Mouse (Mus musculus) R1 (cell line): ENCODE results near the gene Lingo3.

Experiments
- DNase-seq: peaks from one replicate; pipeline ENCODE4 v3.0.0-alpha.2; 2018; ENCODE audit warnings: low read depth, low spot score

Lingo3 gene

DNA sequence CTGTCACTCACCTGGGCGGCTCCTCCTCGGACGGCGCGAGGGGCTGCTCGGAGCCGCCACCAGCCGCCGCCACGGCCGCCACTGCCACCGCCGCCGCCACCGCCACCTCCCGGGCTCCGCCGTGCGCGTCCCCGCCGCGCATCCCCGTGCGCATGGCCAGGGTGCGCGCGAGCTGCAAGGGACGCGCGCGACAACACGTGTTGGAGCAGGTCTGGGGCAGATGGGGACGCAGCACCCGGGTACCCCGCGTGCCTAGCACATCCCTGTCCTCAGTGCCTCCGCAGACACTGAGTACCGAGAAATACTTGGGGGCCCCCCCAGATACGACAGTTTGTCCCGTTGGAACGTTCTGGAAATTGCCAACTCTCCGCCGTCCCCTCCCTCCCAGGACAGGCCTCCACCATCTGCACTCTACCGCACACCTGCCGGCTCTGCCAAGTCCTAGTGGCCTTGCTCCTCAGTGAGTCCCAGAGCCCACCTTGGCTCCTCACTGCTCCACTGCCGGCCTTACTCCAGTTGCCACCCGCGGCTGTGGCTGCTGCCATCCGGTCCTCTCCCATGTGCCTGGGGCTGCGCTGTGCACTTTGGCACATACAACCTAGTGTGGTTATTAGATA is at the start of gene Lingo3:
TSS of gene Lingo3 (minus strand) at position 109 of the 617 bp plus-strand sequence.
- DNase-seq, result peak; percentile 42

DNA sequence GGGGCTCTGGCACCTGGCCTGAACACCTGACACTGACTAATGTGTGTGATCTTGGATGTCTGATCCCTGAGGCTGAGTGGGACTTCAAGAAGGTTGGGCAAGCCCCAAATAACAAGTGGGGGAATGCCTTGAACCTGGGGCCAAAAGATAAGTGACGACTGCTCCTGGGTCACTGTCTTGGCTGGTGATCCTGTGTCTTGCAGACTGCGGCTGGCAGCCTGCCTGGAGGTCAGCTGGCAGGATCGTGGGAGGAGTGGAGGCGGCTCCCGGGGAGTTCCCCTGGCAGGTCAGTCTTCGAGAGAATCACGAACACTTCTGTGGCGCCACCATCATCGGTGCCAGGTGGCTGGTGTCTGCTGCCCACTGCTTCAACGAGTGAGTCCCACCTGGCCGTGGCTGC is 43.3 kb upstream of the Lingo3 start:
- no peak for DNase-seq

DNA sequence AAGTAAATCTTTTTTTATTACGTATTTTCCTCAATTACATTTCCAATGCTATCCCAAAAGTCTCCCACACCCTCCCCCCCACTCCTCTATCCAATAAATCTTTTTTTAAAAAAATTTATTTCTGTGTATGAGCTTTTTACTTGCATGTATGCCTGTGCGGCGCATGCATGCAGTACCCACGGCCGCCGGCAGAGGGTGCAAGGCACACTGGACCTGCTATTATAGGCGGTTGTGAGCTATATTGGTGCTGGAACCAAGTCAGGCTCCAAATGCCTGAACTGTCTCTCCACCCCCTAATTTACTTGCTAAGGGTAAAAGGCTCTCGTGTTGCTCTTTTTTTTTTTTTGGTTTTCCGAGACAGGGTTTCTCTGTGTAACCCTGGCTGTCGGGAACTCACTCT is 37.5 kb upstream of the Lingo3 start:
- peak; percentile 78 for DNase-seq

DNA sequence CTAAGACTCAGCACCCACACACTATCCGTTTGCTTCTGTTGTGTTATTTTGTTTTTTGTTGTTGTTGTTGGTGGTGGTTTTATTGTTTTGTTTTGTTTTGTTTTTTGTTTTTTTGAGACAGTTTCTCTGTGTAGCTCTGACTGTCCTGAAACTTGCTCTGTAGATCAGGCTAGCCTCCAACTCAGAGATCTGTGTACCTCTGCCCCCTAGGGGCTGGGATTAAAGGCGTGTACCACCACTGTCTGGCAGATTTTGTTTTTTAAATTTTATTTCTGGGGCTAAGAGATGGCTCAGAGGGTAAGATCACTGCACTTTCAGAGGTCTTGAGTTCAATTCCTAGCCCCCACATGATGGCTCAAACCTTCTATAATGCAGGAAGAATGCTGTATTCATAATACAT is 37.1 kb upstream of the Lingo3 start:
- peak; percentile 55 for DNase-seq

DNA sequence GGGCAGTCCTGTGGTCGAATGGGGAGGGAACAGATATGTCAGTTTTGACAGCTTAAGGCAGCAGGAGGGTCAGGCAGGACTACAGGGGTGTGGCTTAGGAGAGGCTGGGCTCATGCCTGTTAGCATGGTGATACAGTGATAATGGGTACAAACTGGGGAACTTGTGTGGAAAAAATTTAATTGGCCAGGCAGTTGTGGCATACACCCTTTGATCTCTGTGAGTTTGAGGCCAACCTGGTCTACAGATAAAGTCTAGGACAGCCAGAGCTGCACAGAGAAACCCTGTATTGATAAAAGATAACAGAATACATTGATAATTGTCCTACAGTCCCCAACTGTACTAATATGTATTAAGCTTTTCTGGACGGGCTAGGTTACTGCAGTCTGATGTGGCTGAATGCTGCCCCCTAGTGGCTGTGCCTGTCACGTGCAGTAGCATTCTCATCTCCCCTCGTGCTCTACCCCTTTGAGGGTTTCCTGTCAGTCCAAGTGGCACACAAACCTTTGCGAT is 36.3 kb upstream of the Lingo3 start:
- DNase-seq, result peak; percentile 85

DNA sequence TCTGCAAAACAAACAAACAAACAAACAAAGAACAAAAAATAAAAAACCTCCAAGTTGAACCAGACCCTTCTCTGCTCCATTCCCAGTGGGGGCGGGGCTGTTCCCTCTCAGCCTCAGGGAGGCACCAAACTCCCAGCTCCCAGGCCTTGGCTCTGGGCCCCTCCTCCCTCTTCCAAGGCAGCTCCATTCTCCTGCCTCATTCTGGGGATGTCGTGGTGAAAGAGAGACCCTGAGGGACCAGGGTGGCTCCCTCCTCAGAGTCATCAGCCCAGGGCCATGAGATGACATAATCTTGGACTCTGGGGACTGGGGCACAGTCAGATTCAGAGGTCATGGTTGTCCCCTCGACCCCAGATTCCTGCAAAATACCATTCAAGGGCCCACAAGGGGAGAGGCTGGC is 32.8 kb upstream of the Lingo3 start:
- no peak for DNase-seq

DNA sequence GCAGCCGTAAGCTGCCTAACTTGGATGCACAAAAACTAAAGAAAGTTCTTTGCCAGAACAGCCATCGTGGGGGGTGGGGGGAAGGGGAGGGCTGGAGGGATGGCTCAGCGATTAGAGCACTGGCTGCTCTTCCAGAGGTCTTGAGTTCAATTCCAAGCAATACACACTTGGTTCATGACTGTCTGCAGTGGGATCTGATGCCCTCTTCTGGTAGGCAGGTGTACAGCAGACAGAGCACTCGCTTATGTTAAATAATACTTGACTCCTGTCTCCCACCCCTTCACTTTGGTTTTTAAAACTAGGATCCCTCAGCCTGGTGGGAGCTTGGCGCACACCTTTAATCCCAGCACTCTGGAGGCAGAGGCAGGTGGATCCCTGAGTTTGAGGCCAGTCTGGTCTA is 32.2 kb upstream of the Lingo3 start:
- peak; percentile 76 for DNase-seq

DNA sequence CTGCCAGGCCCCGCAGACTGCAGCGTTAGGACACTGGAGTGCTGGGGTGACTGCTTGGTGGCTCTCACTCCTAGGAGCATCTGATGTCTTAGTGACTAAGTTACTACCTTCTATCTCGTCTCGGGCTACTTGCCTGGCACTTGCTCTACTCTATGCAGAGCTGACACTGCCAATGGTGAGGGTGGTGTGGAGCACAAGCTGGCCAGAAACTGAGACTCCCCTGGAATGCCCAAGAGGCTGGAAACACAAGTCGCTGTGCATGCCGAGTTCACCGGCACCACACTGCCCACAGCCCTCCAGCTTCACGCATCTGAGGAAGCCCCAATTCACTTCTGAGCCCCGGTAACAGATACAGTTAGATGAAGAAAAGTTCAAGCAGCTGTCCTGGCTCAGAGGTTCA is 30.2 kb upstream of the Lingo3 start:
- no peak for DNase-seq

DNA sequence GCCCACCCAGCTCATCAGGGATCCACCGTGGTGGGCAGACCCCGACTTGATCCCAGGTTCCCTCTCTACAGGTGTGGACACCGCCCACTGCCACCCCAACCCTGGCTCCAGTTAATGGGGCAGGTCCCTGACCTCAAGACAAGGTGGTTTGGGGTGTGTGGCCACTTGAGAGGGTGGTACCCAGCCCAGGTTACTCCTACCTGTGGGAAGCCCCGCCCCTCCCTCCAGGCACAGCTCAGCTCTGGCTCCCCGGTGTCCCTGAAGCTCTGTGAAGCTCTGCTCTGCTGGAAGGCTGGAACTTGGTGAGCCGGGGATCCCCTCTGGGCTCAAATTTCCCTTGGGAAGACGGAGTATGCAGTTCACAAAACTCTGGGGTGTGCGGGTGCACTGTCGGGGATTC is 27.7 kb upstream of the Lingo3 start, which contains the start of gene Tmprss9:
TSS of gene Tmprss9 (plus strand) at position 268 of the 400 bp plus-strand sequence.
- DNase-seq, result no peak

DNA sequence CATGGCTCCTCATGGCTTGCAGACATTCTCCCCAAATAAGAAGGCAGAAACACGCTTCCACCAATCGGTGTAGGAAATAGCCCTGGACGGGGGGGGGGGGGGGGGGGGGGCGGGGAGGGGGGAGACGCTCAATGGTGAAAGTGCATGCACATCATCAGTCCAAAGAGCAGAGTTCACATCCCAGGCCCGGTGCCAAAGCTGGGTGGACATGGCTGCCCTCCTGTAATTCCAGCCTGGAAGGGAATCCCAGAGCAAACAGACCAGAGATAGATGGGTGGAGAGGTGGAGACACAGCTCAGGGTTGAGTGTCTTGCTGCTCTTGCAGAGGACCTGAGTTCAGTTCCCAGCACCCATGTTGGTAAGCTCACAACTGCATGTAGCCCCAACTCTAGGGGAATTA is 27.2 kb upstream of the Lingo3 start:
- no peak for DNase-seq

DNA sequence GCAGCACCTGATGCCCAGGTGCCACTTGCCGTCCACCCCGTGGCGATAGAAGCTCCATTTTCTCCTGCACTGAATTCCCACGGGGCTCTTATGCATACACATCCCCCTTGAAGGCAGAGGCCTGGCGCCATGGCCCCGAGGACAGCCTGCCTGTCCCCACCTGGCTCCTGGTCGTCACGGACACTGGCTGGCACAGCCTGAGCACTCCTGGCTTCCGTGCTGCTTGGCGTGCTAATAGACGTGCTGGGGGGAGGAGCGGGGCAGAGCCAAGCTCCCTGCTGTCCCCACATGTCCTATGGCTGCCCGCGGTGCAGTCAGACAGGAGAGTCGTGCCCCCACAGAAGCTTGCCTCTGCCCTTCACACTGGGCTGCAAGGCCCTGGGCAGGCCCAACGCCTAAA is 20.6 kb upstream of the Lingo3 start:
- no peak for DNase-seq

DNA sequence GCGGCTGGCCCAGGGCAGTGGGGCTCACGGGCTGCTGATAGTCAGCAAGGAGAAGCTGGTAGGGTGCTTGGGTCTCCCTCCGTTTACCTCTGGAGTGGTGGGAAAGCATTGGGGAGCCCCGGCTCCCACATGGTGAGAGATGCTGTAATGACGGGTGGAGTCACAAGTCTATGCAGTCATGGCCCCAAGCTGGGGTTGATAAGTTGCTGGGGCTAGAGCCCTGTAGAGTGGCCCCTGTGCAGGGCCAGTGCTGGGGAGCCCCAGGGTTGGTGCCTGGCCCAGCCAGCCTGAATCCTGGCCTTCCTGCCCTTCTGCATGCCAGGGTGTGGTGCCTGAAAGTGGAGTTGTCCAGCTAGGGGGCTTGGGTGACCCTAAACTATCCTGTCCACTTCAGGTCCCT is 18.5 kb upstream of the Lingo3 start:
- no peak for DNase-seq

DNA sequence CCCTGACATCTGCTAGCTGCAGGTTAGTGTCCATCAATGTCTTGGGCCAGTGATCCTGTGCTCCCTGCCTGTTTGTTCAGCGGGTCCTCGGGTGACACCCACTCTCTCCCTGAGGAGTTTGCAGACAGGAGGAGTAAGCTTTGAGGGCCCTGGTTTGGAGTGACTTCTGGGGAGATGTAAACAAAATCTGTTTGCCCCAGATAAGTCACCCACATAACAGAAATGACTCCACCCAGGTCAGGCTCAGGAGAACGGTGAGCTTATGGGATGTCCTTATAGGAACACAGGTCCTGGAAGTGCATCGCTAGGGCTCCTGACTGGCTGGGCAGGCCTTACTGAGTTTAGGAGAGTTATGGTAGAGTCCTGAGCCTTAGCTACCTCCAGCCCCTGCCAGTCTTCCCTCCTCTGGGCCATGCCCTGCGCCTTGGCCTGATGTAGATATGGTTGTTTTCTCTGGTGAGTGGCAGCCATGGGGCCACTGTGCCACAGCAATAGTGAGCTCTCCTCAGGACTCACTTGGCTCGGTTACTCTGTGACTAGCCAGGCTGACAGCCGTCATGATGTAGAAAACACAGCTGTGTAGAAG is 14.6 kb upstream of the Lingo3 start:
- no peak for DNase-seq

DNA sequence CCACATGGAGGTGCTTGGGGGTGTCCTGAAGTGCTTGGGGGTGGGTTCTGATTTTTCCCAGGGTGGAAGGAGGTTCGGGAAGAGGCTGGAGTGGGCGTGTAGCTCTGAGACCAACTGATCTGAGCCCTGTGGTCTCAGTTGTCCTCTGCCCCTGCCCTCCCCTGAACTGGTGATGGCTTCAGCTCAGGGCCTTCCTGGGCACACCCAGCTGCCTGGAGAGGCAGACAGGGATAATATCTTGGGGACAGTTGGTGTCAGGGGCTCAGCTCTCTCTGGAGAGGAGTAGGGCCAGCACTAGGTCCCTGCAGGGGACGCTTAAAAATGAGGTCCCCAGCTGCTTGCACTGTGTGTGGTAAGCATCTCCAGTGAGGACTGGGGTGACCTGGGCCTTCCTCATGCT is 14.0 kb upstream of the Lingo3 start:
- no peak for DNase-seq

DNA sequence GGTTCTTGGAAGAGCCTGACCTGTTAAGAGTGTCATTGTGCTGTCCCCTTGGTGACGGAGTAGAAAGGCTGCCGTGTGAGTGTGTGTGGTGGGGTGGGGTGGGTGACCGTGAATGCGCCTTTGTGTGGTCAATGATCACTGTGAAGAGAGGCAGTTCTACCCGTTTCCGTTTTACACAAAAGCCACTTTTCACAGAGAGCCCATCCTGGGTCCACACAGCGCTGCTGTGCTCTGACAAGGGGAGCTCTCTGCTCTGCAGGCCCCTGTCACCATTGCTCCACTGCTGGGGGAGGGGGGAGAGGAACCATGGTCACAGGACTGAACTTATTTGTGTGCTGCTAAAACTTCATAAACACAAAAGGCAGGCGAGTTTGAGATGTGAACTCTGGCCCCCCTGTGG is 13.5 kb upstream of the Lingo3 start:
- no peak for DNase-seq

DNA sequence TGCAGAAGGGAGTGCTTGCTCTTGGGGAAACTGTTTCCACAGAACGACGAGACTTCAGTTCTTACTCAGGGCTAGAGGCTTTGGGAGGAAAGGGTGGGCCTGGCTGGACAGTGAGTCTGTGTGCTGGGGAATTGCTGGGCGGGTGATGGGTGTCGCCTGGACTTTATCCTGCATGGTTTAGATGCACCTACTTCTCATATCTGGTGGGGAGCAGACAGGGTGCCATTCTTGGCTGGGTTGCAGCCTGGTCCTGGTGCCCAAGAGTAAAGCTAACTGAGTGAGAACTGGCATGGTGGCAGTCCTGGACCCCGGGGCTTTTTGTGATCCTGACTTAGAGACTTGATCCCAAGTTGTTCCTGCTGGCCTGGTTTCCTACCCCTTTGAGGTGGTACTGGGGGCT is 13.1 kb upstream of the Lingo3 start:
- no peak for DNase-seq

DNA sequence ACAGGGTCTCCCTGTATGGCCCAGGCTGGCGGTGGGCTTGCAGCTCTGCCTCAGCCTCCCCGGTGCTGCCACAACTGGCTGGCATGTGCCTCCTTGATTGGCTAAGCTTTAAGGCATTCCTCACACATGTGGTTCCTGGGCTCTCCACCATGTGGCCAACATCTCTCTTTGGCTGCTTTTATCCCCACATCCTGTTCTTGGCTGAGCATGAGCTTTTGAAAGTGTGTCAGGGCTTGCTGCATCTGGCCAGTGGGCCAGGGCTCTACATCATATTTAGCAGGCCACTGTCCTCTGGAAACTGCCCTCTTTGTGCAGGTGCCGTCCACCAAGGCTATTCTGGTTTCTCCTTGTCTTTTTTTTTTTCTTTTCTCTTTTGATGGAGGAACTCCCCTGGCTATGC is 12.4 kb upstream of the Lingo3 start:
- peak; percentile 42 for DNase-seq

DNA sequence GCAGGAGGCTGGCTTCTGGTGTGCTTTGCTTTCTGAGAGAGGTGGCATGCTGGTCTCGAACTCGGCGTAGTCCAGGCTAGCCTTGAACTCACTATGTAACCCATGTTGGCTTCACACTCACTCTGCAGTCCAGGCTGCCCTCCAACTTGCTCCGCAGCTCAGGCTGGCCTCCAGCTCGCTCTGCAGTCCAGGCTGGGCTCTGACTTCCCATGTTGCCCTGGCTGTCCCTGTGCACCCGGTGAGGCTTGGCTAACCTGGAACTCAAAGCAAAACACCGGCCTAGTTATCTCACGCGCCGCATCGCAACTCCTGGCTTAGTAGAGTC is 11.9 kb upstream of the Lingo3 start:
- DNase-seq, result no peak

DNA sequence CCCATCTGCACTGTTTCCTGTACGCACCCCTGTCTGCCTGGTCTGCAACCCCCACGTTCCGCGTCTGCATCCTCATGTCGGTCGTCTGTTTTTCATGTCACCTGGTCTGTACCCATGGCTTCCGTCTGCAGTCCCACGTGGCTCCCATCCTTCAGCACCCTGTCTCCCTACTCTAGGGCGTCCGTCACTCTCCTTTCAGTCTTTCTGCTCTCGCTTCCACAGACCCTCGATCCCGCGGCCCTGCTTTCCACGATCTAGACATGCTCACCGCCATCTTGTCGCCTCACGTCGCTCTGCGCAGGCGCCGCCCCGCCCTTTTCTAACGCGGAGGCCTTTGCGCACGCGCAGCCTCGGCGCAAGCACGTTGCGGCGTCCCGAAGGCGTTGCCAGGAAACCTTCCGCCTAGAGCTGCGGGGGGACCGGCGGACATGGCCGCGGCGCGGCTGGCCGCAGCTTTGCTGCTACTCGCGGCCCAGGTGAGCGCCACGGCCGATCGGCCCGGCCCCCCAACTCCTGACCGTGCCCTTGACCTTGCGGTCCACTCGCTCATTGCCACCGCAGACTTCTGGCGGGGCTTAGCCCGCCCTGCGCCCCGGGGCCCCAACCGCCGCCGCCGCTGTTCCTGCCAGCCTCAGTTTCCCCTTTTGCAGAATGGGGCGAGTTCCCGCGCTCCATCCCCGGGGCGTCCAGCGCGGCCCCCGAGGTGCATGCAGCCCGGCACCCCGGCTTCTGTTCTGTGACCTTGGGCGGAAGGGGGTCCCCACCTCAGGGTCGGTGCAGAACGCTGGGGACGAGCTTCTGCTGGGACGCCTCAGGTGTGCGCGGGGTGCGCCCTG is 11.3 kb upstream of the Lingo3 start, which contains the start of the genes Lsm7 and Sppl2b:
TSS of gene Lsm7 (minus strand) at position 297 of the 836 bp plus-strand sequence.
TSS of gene Sppl2b (plus strand) at position 363 of the 836 bp plus-strand sequence.
- peak; percentile 93 for DNase-seq

DNA sequence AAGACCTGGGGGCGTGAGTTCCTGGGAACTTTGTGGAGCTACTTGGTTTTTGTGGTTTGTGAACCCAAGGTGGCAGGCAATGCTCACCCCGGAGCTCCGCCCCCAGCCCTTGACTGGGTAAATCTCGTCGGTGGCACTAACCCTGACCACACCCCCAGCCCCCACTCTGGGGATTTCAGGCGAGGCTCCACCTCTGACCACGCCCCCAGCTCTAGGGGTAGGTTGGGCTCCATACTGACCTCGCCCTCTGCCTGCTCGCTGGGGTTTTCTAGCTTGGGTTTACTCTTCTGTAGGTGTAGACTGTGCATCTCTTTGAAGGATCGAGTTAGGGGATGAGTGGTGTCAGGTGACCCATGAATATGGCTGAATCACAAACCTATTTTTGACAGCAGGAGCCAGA is 4.7 kb upstream of the Lingo3 start:
- peak; percentile 95 for DNase-seq

DNA sequence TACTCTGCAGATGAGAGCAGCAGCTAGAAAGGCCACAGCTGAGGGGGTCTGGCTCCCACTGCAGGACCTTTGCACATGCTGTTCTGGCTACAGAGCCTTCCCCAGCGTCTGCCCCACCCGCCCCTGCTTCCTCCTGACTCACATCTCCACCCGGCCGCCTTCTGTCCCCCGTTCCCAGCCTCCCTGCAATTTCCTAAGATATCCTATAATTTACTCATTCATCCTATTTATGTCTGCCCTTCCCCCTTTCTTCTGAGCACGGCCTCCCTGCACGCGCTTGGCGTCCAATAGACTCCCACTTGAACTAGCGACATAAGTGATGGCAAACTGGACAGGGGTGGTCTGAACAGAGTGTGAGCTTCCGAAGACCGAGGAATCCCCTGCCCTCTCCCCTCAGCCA is 1.9 kb upstream of the Lingo3 start:
- DNase-seq, result no peak

DNA sequence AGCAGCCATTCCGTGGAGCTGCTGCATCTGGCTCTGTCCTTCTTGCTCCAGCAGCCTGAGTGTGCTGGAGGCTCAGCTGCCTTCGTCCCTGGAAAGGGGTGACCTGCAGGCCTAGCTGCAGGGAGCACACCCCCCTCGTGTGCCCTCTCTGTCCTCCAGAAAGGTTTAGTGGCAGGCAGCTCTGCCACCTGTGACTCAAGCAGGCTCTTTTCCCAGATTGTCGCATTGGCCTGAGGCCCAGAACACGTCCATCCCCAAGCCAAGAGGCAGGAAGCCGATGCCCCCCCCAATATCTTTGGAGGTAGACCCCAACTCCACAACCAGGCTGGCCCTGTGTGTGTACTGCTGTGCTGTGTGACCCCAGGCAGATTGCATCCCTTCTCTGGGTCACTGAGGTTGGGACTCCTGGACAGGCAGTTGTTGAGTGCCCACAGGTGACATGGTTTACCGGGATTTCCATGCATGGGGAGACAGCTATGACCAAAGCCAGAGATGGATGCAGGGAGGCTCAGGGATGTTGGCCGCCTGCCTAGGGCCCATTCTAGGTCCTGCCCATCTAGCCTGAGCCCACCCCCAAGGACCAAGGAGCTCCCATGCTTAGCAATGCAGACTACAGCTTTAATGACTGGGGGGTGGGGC is 1.3 kb upstream of the Lingo3 start:
- DNase-seq, result no peak
